Mouse (Mus musculus): Measurements from ENCODE around the gene Slc30a7. TPM values are rescaled to one million over a fixed set of nuclear protein-coding genes. Genes with fewer than 3 reads are reported as not detected.
A peak's percentile ranks its signal among the peaks of the same experiment; 100 is the strongest.

The Slc30a7 gene
- 15.2 and 25.1 TPM in 2 replicates for total RNA-seq (2012; rRNA removed)

DNA sequence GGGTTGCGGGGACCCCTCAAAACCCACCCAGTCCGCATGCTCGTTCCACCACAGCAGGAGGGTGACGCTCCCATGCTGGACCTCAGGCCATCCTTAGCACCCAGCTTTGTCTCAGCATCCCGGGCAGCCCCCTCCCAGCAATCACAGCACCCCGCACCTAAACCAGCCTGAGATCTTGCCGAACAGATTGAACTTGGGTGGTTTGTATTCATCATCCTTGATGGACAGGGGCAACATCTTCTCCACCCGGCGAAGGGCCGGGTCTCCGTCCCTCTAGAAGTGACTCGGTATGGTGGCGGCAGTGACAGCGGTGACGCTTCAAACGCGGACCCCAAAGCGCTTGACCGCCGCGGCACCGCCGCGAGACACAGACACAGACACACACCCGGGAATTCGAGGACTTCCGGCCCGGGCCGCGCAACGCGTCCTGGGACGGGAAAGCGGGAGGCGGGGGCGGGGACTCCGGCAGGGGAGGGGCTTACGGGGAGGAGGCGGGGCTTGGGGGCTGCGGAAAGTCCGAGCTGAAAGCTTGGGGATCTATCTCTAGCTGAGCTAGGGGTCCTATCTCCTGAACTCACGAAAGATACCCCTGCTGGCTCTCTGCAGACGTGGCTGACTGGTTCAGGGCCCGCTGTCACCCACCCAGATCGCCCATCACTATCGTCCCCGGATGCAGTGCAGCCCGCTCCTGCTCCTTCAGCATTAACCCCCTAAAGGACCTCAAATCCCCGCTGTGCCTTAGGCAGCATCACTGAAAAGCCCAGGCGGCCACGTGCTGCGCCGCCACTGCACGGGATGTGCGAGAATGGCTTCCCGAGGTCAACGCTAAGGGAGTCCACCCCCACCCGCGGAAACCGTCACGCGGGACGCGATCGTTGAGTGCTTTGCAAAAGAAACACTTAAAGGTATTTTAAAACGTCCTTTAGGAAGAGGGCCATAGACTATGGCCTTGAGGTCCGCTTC is at the start of gene Slc30a7, which contains the start of gene Extl2:
TSS of gene Slc30a7 (minus strand) at position 429 of the 963 bp plus-strand sequence.
TSS of gene Extl2 (plus strand) at position 485 of the 963 bp plus-strand sequence.
- Histone ChIP-seq H3K4me1 (ENCODE audit: control insufficient read depth in 2 of 2, insufficient read depth in 2 of 2, low read length in 2 of 2, poor library complexity in 1 of 2) (peaks cover 0 to 5% of the 10 kb centered on the region in 2 experiments; a peak in 1 of 4 replicates), H3K27ac (ENCODE audit: insufficient read depth, low read depth, low read length, poor library complexity, severe bottlenecking) (no peak within 1 kb of the TSS), H3K4me3 (ENCODE audit: insufficient read depth in 1 of 2, low read depth in 1 of 2, low read length in 2 of 2, poor library complexity in 1 of 2, severe bottlenecking in 1 of 2) (peak within 1 kb of the TSS; percentile 86 to 99), H3K36me3 (ENCODE audit: control insufficient read depth, insufficient read depth, low read length, poor library complexity, severe bottlenecking) (peaks cover 2% of the 10 kb centered on the region), H3K9ac (ENCODE audit: insufficient read depth, low read depth, low read length, poor library complexity, severe bottlenecking) (peak within 1 kb of the TSS; percentile 79), H3K9me3 (ENCODE audit: control insufficient read depth, insufficient read depth, low read depth, low read length) (no peaks in the 10 kb centered on the region)
- in situ Hi-C loops (cut with MboI; ENCODE audit: low sequenced_read_pairs in 2 of 2, unreplicated experiment in 2 of 2), result no loop called here
- DNase-seq (ENCODE audit: low read depth, low spot score), result peak; percentile 67
- TF ChIP-seq ZNF384 (IDR thresholded peaks at IDR 0.05; ENCODE audit: low read depth, low read length), result no peak
- TF ChIP-seq MAFK (IDR thresholded peaks at IDR 0.05; ENCODE audit: insufficient read depth, low read depth, low read length), result no peak
- no peak for TF ChIP-seq HCFC1 (IDR thresholded peaks at IDR 0.05; ENCODE audit: borderline replicate concordance, insufficient read depth, low read length)
- no peak for TF ChIP-seq ZC3H11A (IDR thresholded peaks at IDR 0.05; ENCODE audit: borderline replicate concordance, low read depth, low read length)
- no peak for TF ChIP-seq CHD2 (IDR thresholded peaks at IDR 0.05; ENCODE audit: low read depth, low read length)

- H3K36me3 ChIP-seq (ENCODE audit: control insufficient read depth, insufficient read depth, low read length, poor library complexity, severe bottlenecking), result no peaks in the 10 kb centered on the region
- H3K4me1 ChIP-seq (ENCODE audit: control insufficient read depth in 2 of 2, insufficient read depth in 2 of 2, low read length in 2 of 2, poor library complexity in 1 of 2), result no peaks in the 10 kb centered on the region
- H3K9ac ChIP-seq (ENCODE audit: insufficient read depth, low read depth, low read length, poor library complexity, severe bottlenecking), result no peak overlapping the region
- DNase-seq (ENCODE audit: low read depth, low spot score), result no peak
- TF ChIP-seq MAFK (IDR thresholded peaks at IDR 0.05; ENCODE audit: insufficient read depth, low read depth, low read length), result no peak
- no peak for TF ChIP-seq ZC3H11A (IDR thresholded peaks at IDR 0.05; ENCODE audit: borderline replicate concordance, low read depth, low read length)
- TF ChIP-seq ZNF384 (IDR thresholded peaks at IDR 0.05; ENCODE audit: low read depth, low read length), result no peak
- no peak for TF ChIP-seq HCFC1 (IDR thresholded peaks at IDR 0.05; ENCODE audit: borderline replicate concordance, insufficient read depth, low read length)
- TF ChIP-seq CHD2 (IDR thresholded peaks at IDR 0.05; ENCODE audit: low read depth, low read length), result no peak
- no peak overlapping the region for H3K4me3 ChIP-seq (ENCODE audit: insufficient read depth in 1 of 2, low read depth in 1 of 2, low read length in 2 of 2, poor library complexity in 1 of 2, severe bottlenecking in 1 of 2)
- no peak overlapping the region for H3K27ac ChIP-seq (ENCODE audit: insufficient read depth, low read depth, low read length, poor library complexity, severe bottlenecking)
- H3K9me3 ChIP-seq (ENCODE audit: control insufficient read depth, insufficient read depth, low read depth, low read length), result no peaks in the 10 kb centered on the region
- in situ Hi-C loops (cut with MboI; ENCODE audit: low sequenced_read_pairs in 2 of 2, unreplicated experiment in 2 of 2), result no loop called here
These were observed 39.8 kb upstream of the Slc30a7 start for GRCm38 (mm10) chr3:116047034-116047433.

DNA sequence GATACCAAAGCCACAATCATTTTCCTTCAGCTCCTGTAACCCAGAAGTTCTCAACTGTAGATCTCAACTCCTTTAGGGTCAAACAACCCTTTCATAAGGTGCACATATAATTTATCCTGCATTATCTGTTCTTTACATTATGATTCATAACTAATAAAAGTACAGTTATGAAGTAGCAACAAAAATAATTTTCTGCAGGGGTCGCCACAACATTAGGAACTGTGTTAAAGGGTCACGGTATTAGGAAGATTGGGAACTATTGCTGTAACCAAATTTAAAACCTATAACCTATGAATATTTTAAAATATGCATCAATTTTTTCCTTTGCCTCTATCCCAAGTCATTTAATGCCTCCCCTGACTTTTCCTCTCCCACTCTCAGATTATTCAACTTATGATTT is 38.8 kb upstream of the Slc30a7 start:
- Histone ChIP-seq H3K4me3 (ENCODE audit: insufficient read depth in 1 of 2, low read depth in 1 of 2, low read length in 2 of 2, poor library complexity in 1 of 2, severe bottlenecking in 1 of 2) (no peak overlapping the region), H3K9ac (ENCODE audit: insufficient read depth, low read depth, low read length, poor library complexity, severe bottlenecking) (no peak overlapping the region), H3K36me3 (ENCODE audit: control insufficient read depth, insufficient read depth, low read length, poor library complexity, severe bottlenecking) (no peaks in the 10 kb centered on the region), H3K9me3 (ENCODE audit: control insufficient read depth, insufficient read depth, low read depth, low read length) (no peaks in the 10 kb centered on the region), H3K4me1 (ENCODE audit: control insufficient read depth in 2 of 2, insufficient read depth in 2 of 2, low read length in 2 of 2, poor library complexity in 1 of 2) (no peaks in the 10 kb centered on the region), H3K27ac (ENCODE audit: insufficient read depth, low read depth, low read length, poor library complexity, severe bottlenecking) (no peak overlapping the region)
- TF ChIP-seq MAFK (IDR thresholded peaks at IDR 0.05; ENCODE audit: insufficient read depth, low read depth, low read length), result no peak
- TF ChIP-seq ZNF384 (IDR thresholded peaks at IDR 0.05; ENCODE audit: low read depth, low read length), result no peak
- TF ChIP-seq ZC3H11A (IDR thresholded peaks at IDR 0.05; ENCODE audit: borderline replicate concordance, low read depth, low read length), result no peak
- TF ChIP-seq CHD2 (IDR thresholded peaks at IDR 0.05; ENCODE audit: low read depth, low read length), result no peak
- no peak for TF ChIP-seq HCFC1 (IDR thresholded peaks at IDR 0.05; ENCODE audit: borderline replicate concordance, insufficient read depth, low read length)
- in situ Hi-C loops (cut with MboI; ENCODE audit: low sequenced_read_pairs in 2 of 2, unreplicated experiment in 2 of 2), result no loop called here
- no peak for DNase-seq (ENCODE audit: low read depth, low spot score)

- no peak for DNase-seq (ENCODE audit: low read depth, low spot score)
- no peaks in the 10 kb centered on the region for H3K4me1 ChIP-seq (ENCODE audit: control insufficient read depth in 2 of 2, insufficient read depth in 2 of 2, low read length in 2 of 2, poor library complexity in 1 of 2)
- H3K9me3 ChIP-seq (ENCODE audit: control insufficient read depth, insufficient read depth, low read depth, low read length), result no peaks in the 10 kb centered on the region
- in situ Hi-C loops (cut with MboI; ENCODE audit: low sequenced_read_pairs in 2 of 2, unreplicated experiment in 2 of 2), result no loop called here
- H3K27ac ChIP-seq (ENCODE audit: insufficient read depth, low read depth, low read length, poor library complexity, severe bottlenecking), result no peak overlapping the region
- TF ChIP-seq CHD2 (IDR thresholded peaks at IDR 0.05; ENCODE audit: low read depth, low read length), result no peak
- no peak for TF ChIP-seq ZNF384 (IDR thresholded peaks at IDR 0.05; ENCODE audit: low read depth, low read length)
- H3K36me3 ChIP-seq (ENCODE audit: control insufficient read depth, insufficient read depth, low read length, poor library complexity, severe bottlenecking), result no peaks in the 10 kb centered on the region
- H3K4me3 ChIP-seq (ENCODE audit: insufficient read depth in 1 of 2, low read depth in 1 of 2, low read length in 2 of 2, poor library complexity in 1 of 2, severe bottlenecking in 1 of 2), result no peak overlapping the region
- H3K9ac ChIP-seq (ENCODE audit: insufficient read depth, low read depth, low read length, poor library complexity, severe bottlenecking), result no peak overlapping the region
These were observed 33.6 kb upstream of the Slc30a7 start for GRCm38 (mm10) chr3:116040776-116041175.

Data from ES-E14 (cell line).